Comparison of ENCODE assay signal across 13 mouse cellular contexts in genomic region chr16:90128817-90129587, GRCm38 (mm10). TPM values are rescaled to one million over a fixed set of nuclear protein-coding genes. Genes with fewer than 3 reads are reported as not detected.
A peak's percentile ranks its signal among the peaks of the same experiment; 100 is the strongest.
DNase-seq lines count a peak whose midpoint lies in the region; ATAC-seq lines count a peak whose summit lies in the region.
"Had no signal": no experiment of that assay in that cellular context is flagged by ENCODE, and none has a peak within 500 bp of the region (broad histone marks: within the 10 kb centered on the region; RNA-seq: fewer than 3 reads in every experiment).

No protein-coding gene starts in this region.

- no peaks in the 10 kb centered on the region for H3K27me3 ChIP-seq in heart, embryonic 12.5 days (replicated peaks)
- no peaks in the 10 kb centered on the region for H3K27me3 ChIP-seq in lung, embryonic 16.5 days (ENCODE audit: control insufficient read depth, insufficient read depth, low read depth, low read length)
- H3K27me3 ChIP-seq in hindbrain, embryonic 11.5 days (ENCODE audit: control insufficient read depth, insufficient read depth, low read length) = no peaks in the 10 kb centered on the region
- no peaks in the 10 kb centered on the region for H3K27me3 ChIP-seq in limb, embryonic 12.5 days
- H3K27me3 ChIP-seq: hindbrain, embryonic 15.5 days; liver, embryonic 13.5 days had no signal

- 46% methylated on average over 19 of the region's 19 CpGs for WGBS in heart, embryonic 12.5 days
- 27% methylated on average over 19 of the region's 19 CpGs for WGBS in lung, embryonic 16.5 days
- WGBS in hindbrain, embryonic 11.5 days = 41% methylated on average over 19 of the region's 19 CpGs
- WGBS in limb, embryonic 12.5 days = 23% methylated on average over 19 of the region's 19 CpGs

- DNase-seq in heart, adult 18-20 months = no peak
- DNase-seq in lung, postnatal 4 days = no peak
- peak; percentile 29 for DNase-seq in hindbrain, embryonic 11.5 days (ENCODE audit: low spot score)
- DNase-seq in gastrocnemius, postnatal 25 days = no peak
- DNase-seq: adrenal gland, adult 8-10 months; cerebellum, postnatal 10 days; kidney, postnatal 10 days; liver, embryonic 13.5 days; right cerebral cortex, postnatal 25 days had no signal

- peak overlapping the region; percentile 41 for H3K4me2 ChIP-seq in heart, embryonic 12.5 days
- H3K4me2 ChIP-seq in lung, embryonic 16.5 days (ENCODE audit: low read depth, low read length) = no peak overlapping the region
- no peak overlapping the region for H3K4me2 ChIP-seq in hindbrain, embryonic 11.5 days (replicated peaks; ENCODE audit: low read depth, low read length)
- H3K4me2 ChIP-seq in limb, embryonic 12.5 days = peak overlapping the region; percentile 34
- H3K4me2 ChIP-seq: hindbrain, embryonic 15.5 days; liver, embryonic 13.5 days had no signal

- no peaks in the 10 kb centered on the region for H3K36me3 ChIP-seq in heart, embryonic 12.5 days
- no peaks in the 10 kb centered on the region for H3K36me3 ChIP-seq in lung, embryonic 16.5 days (ENCODE audit: control insufficient read depth, insufficient read depth, low read length)
- H3K36me3 ChIP-seq in hindbrain, embryonic 11.5 days (ENCODE audit: control insufficient read depth, insufficient read depth, low read length) = no peaks in the 10 kb centered on the region
- no peaks in the 10 kb centered on the region for H3K36me3 ChIP-seq in limb, embryonic 12.5 days
- H3K36me3 ChIP-seq: hindbrain, embryonic 15.5 days; liver, embryonic 13.5 days had no signal

- H3K4me3 ChIP-seq in heart, embryonic 12.5 days = no peak overlapping the region
- no peak overlapping the region for H3K4me3 ChIP-seq in lung, embryonic 16.5 days (ENCODE audit: low read length)
- H3K4me3 ChIP-seq in hindbrain, embryonic 11.5 days (ENCODE audit: low read depth, low read length) = no peak overlapping the region
- no peak overlapping the region for H3K4me3 ChIP-seq in limb, embryonic 12.5 days (replicated peaks)
- H3K4me3 ChIP-seq: hindbrain, embryonic 15.5 days; liver, embryonic 13.5 days had no signal

- H3K27ac ChIP-seq in heart, embryonic 12.5 days (ENCODE audit: poor library complexity, severe bottlenecking) = peak overlapping the region; percentile 74
- H3K27ac ChIP-seq in lung, embryonic 16.5 days (ENCODE audit: low read length) = no peak overlapping the region
- H3K27ac ChIP-seq in hindbrain, embryonic 11.5 days (ENCODE audit: low read depth, low read length) = no peak overlapping the region
- H3K27ac ChIP-seq in limb, embryonic 12.5 days = peak overlapping the region; percentile 84
- H3K27ac ChIP-seq: hindbrain, embryonic 15.5 days; liver, embryonic 13.5 days had no signal

- no peaks in the 10 kb centered on the region for H3K9me3 ChIP-seq in heart, embryonic 12.5 days (replicated peaks)
- no peaks in the 10 kb centered on the region for H3K9me3 ChIP-seq in lung, embryonic 16.5 days (ENCODE audit: control insufficient read depth, low read length)
- no peaks in the 10 kb centered on the region for H3K9me3 ChIP-seq in hindbrain, embryonic 11.5 days (ENCODE audit: control insufficient read depth, low read length)
- no peaks in the 10 kb centered on the region for H3K9me3 ChIP-seq in limb, embryonic 12.5 days
- H3K9me3 ChIP-seq: hindbrain, embryonic 15.5 days; liver, embryonic 13.5 days had no signal

- no peak overlapping the region for H3K9ac ChIP-seq in heart, embryonic 12.5 days
- H3K9ac ChIP-seq in lung, embryonic 16.5 days (ENCODE audit: low read length) = no peak overlapping the region
- no peak overlapping the region for H3K9ac ChIP-seq in hindbrain, embryonic 11.5 days (ENCODE audit: low read depth, low read length)
- no peak overlapping the region for H3K9ac ChIP-seq in limb, embryonic 12.5 days (replicated peaks)
- H3K9ac ChIP-seq: hindbrain, embryonic 15.5 days; liver, embryonic 13.5 days had no signal

- peak; percentile 61; the same call in 1 of the 2 replicates for ATAC-seq in heart, embryonic 12.5 days (ENCODE audit: insufficient number of reproducible peaks, low FRiP score)
- peak; percentile 70 for ATAC-seq in lung, embryonic 16.5 days (ENCODE audit: low read depth)
- ATAC-seq in hindbrain, embryonic 11.5 days (ENCODE audit: low FRiP score) = peak; percentile 39
- ATAC-seq in limb, embryonic 12.5 days (ENCODE audit: insufficient number of reproducible peaks, insufficient read depth, low FRiP score, low TSS enrichment, low read depth) = peak; percentile 80

- peaks cover 59% of the 10 kb centered on the region for H3K4me1 ChIP-seq in heart, embryonic 12.5 days (replicated peaks)
- peaks cover 21% of the 10 kb centered on the region for H3K4me1 ChIP-seq in lung, embryonic 16.5 days (replicated peaks; ENCODE audit: control insufficient read depth, insufficient read depth, low read length)
- H3K4me1 ChIP-seq in hindbrain, embryonic 11.5 days (replicated peaks; ENCODE audit: control insufficient read depth, insufficient read depth, low read length) = no peaks in the 10 kb centered on the region
- H3K4me1 ChIP-seq in limb, embryonic 12.5 days (replicated peaks) = peaks cover 50% of the 10 kb centered on the region

RNA-seq across cellular contexts. Expression of gene Tiam1, which starts 14.6 kb away (rescaled TPM):
- polyA plus RNA-seq in heart, embryonic 12.5 days (2016; fragmentation: Nextera tagmentation; extraction: Ambion mirVana) = 15.4 and 16.9 TPM in 2 replicates
- total RNA-seq in heart, adult 18-20 months (2021) = 1 to 10 TPM; 8.1 to 8.5 TPM
- polyA plus RNA-seq in lung, embryonic 16.5 days (2015; fragmentation: Nextera tagmentation; extraction: Ambion mirVana) = 11.1 and 12.8 TPM in 2 replicates
- 23.3 and 27.6 TPM in 2 replicates for polyA plus RNA-seq in hindbrain, embryonic 11.5 days (2014; fragmentation: Nextera tagmentation; extraction: Ambion mirVana)
- 49.5 and 59.7 TPM in 2 replicates for polyA plus RNA-seq in limb, embryonic 12.5 days (2016; fragmentation: Nextera tagmentation; extraction: Ambion mirVana)
- total RNA-seq in gastrocnemius, postnatal 25 days (2021) = 1 to 10 TPM; 4.4 to 5.3 TPM

Comparison
In these comparisons a context has a peak if more than half of its experiments do, and no peak if none do; other contexts are left out.
1. H3K27ac ChIP-seq: peak in heart, embryonic 12.5 days (single experiment) and limb, embryonic 12.5 days (single experiment); none in lung, embryonic 16.5 days (single experiment) and hindbrain, embryonic 11.5 days (single experiment).
2. H3K4me2 ChIP-seq: peak in heart, embryonic 12.5 days (single experiment) and limb, embryonic 12.5 days (single experiment); none in lung, embryonic 16.5 days (single experiment) and hindbrain, embryonic 11.5 days (single experiment).
3. Peak in every context shown above with its lines, with median percentiles within 50 percentile points of each other: ATAC-seq.